Mouse (Mus musculus) forebrain, embryonic 11.5 days (tissue): ENCODE measurements around the gene Magea1. TPM values are rescaled to one million over a fixed set of nuclear protein-coding genes. Genes with fewer than 3 reads are reported as not detected.
"Not testable (repeated sequence)": the region's sequence is repeated elsewhere in the genome, so short reads cannot be mapped to it uniquely, and the experiment has no call there.

ENCODE experiments used
- ATAC-seq: fragments of 200-750 bp; cut with Nextera tagmentation; replicated peaks from 2 replicates; pipeline ENCODE4 v1.8.0; 2017; ENCODE audit warnings: moderate TSS enrichment; ENCODE audit not compliant: low FRiP score
- DNase-seq: peaks from one replicate; pipeline ENCODE4 v3.0.0-alpha.2; 2017; ENCODE audit warnings: low spot score
- H3K27ac ChIP-seq: fragments of 300-500 bp; sonication (generic); 2 replicates; pipeline ENCODE4 v1.5.1; 2014; ENCODE audit warnings: low read depth, low read length
- H3K27me3 ChIP-seq: fragments of 300-500 bp; sonication (generic); 2 replicates; pipeline ENCODE4 v1.6.1; 2014; ENCODE audit warnings: mild to moderate bottlenecking, low read length, mixed read lengths; ENCODE audit not compliant: control insufficient read depth, insufficient read depth
- H3K36me3 ChIP-seq: fragments of 300-500 bp; sonication (generic); 2 replicates; pipeline ENCODE4 v1.6.1; 2014; ENCODE audit warnings: mild to moderate bottlenecking, low read length, moderate library complexity, mixed read lengths; ENCODE audit not compliant: control insufficient read depth, insufficient read depth
- H3K4me1 ChIP-seq: fragments of 300-500 bp; sonication (generic); replicated peaks from 2 replicates; pipeline ENCODE4 v1.6.1; 2014; ENCODE audit warnings: low read length, mixed read lengths; ENCODE audit not compliant: control insufficient read depth, insufficient read depth
- H3K4me2 ChIP-seq: fragments of 300-500 bp; sonication (generic); 2 replicates; pipeline ENCODE4 v1.6.1; 2014; ENCODE audit warnings: low read depth, mild to moderate bottlenecking, low read length, moderate library complexity, mixed read lengths; ENCODE audit not compliant: severe bottlenecking
- H3K4me3 ChIP-seq: fragments of 300-500 bp; sonication (generic); 2 replicates; pipeline ENCODE4 v1.5.1; 2014; ENCODE audit warnings: low read depth, low read length
- H3K9ac ChIP-seq: fragments of 300-500 bp; sonication (generic); 2 replicates; pipeline ENCODE4 v1.6.1; 2014; ENCODE audit warnings: low read length
- H3K9me3 ChIP-seq: fragments of 300-500 bp; sonication (generic); 2 replicates; pipeline ENCODE4 v1.6.1; 2016; ENCODE audit warnings: low read length, mixed read lengths; ENCODE audit not compliant: control insufficient read depth
- WGBS: fragments of 180-500 bp; shearing (Covaris S2); extraction: QIAGEN DNeasy Blood & Tissue Kit; methylation state at CpG from one replicate; pipeline ENCODE4 v1.1.7; 2014; 5-methylcytosine and 5-hydroxymethylcytosine counted together
- polyA plus RNA-seq: library from polyadenylated mRNA; unstranded; fragments of >200 nt; fragmentation: Nextera tagmentation; extraction: Ambion mirVana; gene quantifications from 2 replicates; pipeline ENCODE4 v1.2.1, GENCODE M21; 2014

The Magea1 gene
- polyA plus RNA-seq: not detected in 2 replicates

DNA sequence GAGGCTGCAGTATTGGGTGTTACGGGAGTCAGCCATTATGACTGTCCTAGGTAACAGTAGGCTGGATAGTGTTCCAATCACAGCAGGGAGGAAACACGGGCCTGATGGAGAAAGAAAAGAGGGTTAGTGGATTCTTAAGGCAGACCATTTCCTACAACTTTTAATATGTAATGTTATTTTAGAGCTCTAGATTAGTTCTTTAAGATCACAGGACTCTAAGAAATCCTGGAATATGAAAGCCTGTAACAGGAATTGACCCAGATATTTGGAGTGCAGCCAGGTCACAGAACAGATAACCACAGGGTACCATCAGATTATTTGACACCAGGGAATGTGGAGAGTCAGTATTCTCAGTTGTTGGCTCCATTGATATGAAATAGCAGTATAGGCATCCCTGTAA lies at the start of gene Magea1:
Gene Magea1, minus strand, starts transcription at position 101 of the 400 bp plus-strand sequence.
- not testable (repeated sequence) for H3K27me3 ChIP-seq, H3K4me2 ChIP-seq, H3K9ac ChIP-seq, H3K36me3 ChIP-seq, DNase-seq, H3K9me3 ChIP-seq, ATAC-seq, H3K27ac ChIP-seq, H3K4me1 ChIP-seq, H3K4me3 ChIP-seq
- 100% methylated on average over 1 of the region's 2 CpGs for WGBS

- WGBS: 84% methylated on average over 3 of the region's 3 CpGs
- H3K36me3 ChIP-seq, H3K4me1 ChIP-seq, H3K4me3 ChIP-seq, DNase-seq, H3K27ac ChIP-seq, H3K4me2 ChIP-seq, ATAC-seq, H3K9ac ChIP-seq, H3K27me3 ChIP-seq, H3K9me3 ChIP-seq: not testable (repeated sequence)
Observed at GRCm38 (mm10) chrX:155128312-155128711, 38.7 kb upstream of the Magea1 start, which contains the start of gene Cldn34b2. Gene Cldn34b2, minus strand, starts transcription at chrX:155128412.

GRCm38 (mm10) chrX:155098024-155098423 lies 8.4 kb upstream of the Magea1 start:
- Histone ChIP-seq H3K4me3 (no peak overlapping the region), H3K9me3 (no peaks in the 10 kb centered on the region), H3K27me3 (no peaks in the 10 kb centered on the region), H3K9ac (no peak overlapping the region), H3K36me3 (no peaks in the 10 kb centered on the region), H3K4me2 (no peak overlapping the region), H3K27ac (no peak overlapping the region), H3K4me1 (no peaks in the 10 kb centered on the region)
- DNase-seq (no peak), ATAC-seq (no peak)

- H3K9me3 ChIP-seq, H3K27ac ChIP-seq, H3K4me1 ChIP-seq, H3K36me3 ChIP-seq, DNase-seq, H3K27me3 ChIP-seq, ATAC-seq, H3K9ac ChIP-seq, H3K4me3 ChIP-seq, H3K4me2 ChIP-seq: not testable (repeated sequence)
- WGBS: 91% methylated on average over 3 of the region's 4 CpGs
Observed at GRCm38 (mm10) chrX:155093566-155093965, 4.0 kb upstream of the Magea1 start, which contains the start of gene Magea2. Gene Magea2, minus strand, starts transcription at chrX:155093666.

GRCm38 (mm10) chrX:155063045-155063444 lies 26.5 kb downstream of the Magea1 start, which contains the start of gene Magea5:
Gene Magea5, minus strand, starts transcription at chrX:155063145.
- WGBS: 92% methylated on average over 12 of the region's 16 CpGs
- not testable (repeated sequence) for H3K4me1 ChIP-seq, H3K27me3 ChIP-seq, H3K4me3 ChIP-seq, H3K4me2 ChIP-seq, H3K36me3 ChIP-seq, ATAC-seq, DNase-seq, H3K9ac ChIP-seq, H3K9me3 ChIP-seq, H3K27ac ChIP-seq

Other genes with a start within 250 kb of the Magea1 start
- gene Cldn34b1, start 199.5 kb downstream of the Magea1 start, polyA plus RNA-seq: not detected in 2 replicates
- not detected in 2 replicates for gene Magea6, start 153.8 kb downstream of the Magea1 start, polyA plus RNA-seq
- not detected in 2 replicates for gene Magea3, start 140.3 kb downstream of the Magea1 start, polyA plus RNA-seq
- not detected in 2 replicates for gene Magea8, start 93.9 kb downstream of the Magea1 start, polyA plus RNA-seq
- not detected in 2 replicates for gene Magea5, start 26.6 kb downstream of the Magea1 start, polyA plus RNA-seq
- not detected in 2 replicates for gene Magea2, start 3.9 kb upstream of the Magea1 start, polyA plus RNA-seq
- not detected in 2 replicates for gene Cldn34b2, start 38.6 kb upstream of the Magea1 start, polyA plus RNA-seq
- 64.3 and 65.1 TPM in 2 replicates for gene Sat1, start 126.7 kb upstream of the Magea1 start, polyA plus RNA-seq
- gene Acot9, start 172.7 kb upstream of the Magea1 start, polyA plus RNA-seq: 17.3 and 17.9 TPM in 2 replicates